Mouse (Mus musculus) heart, embryonic 13.5 days (tissue): ENCODE data around the gene Susd4. TPM values are rescaled to one million over a fixed set of nuclear protein-coding genes. Genes with fewer than 3 reads are reported as not detected.

Experiments used
- ATAC-seq: fragments of 200-750 bp; cut with Nextera tagmentation; 2 replicates; pipeline ENCODE4 v1.8.0; 2017; ENCODE audit warnings: moderate TSS enrichment; ENCODE audit not compliant: insufficient number of reproducible peaks, low FRiP score, low TSS enrichment; ENCODE audit errors: extremely low read depth
- H3K27ac ChIP-seq: fragments of 300-500 bp; sonication (generic); replicated peaks from 2 replicates; pipeline ENCODE4 v1.5.1; 2015; ENCODE audit warnings: moderate library complexity, mild to moderate bottlenecking, inconsistent platforms
- H3K27me3 ChIP-seq: fragments of 300-500 bp; sonication (generic); replicated peaks from 2 replicates; pipeline ENCODE4 v1.6.1; 2015; ENCODE audit warnings: mild to moderate bottlenecking, inconsistent platforms
- H3K36me3 ChIP-seq: fragments of 300-500 bp; sonication (generic); 2 replicates; pipeline ENCODE4 v1.6.1; 2015; ENCODE audit warnings: mild to moderate bottlenecking, inconsistent platforms
- H3K4me1 ChIP-seq: fragments of 300-500 bp; sonication (generic); 2 replicates; pipeline ENCODE4 v1.6.1; 2015; ENCODE audit warnings: inconsistent platforms
- H3K4me2 ChIP-seq: fragments of 300-500 bp; sonication (generic); 2 replicates; pipeline ENCODE4 v1.6.1; 2015; ENCODE audit warnings: inconsistent platforms, mild to moderate bottlenecking, moderate library complexity
- H3K4me3 ChIP-seq: fragments of 300-500 bp; sonication (generic); 2 replicates; pipeline ENCODE4 v1.5.1; 2015; ENCODE audit warnings: moderate library complexity, mild to moderate bottlenecking, inconsistent platforms
- H3K9ac ChIP-seq: fragments of 300-500 bp; sonication (generic); 2 replicates; pipeline ENCODE4 v1.6.1; 2015; ENCODE audit warnings: inconsistent platforms, mild to moderate bottlenecking, moderate library complexity
- H3K9me3 ChIP-seq: fragments of 300-500 bp; sonication (generic); 2 replicates; pipeline ENCODE4 v1.6.1; 2016; ENCODE audit warnings: inconsistent platforms
- WGBS: fragments of 180-500 bp; shearing (Covaris S2); methylation state at CpG from one replicate; pipeline ENCODE4 v1.1.7; 2015; ENCODE audit warnings: mixed read lengths; 5-methylcytosine and 5-hydroxymethylcytosine counted together
- polyA plus RNA-seq: library from polyadenylated mRNA; unstranded; fragments of >200 nt; fragmentation: Nextera tagmentation; extraction: Ambion mirVana; gene quantifications from 2 replicates; pipeline ENCODE4 v1.2.1, GENCODE M21; 2015

Susd4 gene
- polyA plus RNA-seq, 1 experiment from 2014 or later = 5.5 TPM

DNA sequence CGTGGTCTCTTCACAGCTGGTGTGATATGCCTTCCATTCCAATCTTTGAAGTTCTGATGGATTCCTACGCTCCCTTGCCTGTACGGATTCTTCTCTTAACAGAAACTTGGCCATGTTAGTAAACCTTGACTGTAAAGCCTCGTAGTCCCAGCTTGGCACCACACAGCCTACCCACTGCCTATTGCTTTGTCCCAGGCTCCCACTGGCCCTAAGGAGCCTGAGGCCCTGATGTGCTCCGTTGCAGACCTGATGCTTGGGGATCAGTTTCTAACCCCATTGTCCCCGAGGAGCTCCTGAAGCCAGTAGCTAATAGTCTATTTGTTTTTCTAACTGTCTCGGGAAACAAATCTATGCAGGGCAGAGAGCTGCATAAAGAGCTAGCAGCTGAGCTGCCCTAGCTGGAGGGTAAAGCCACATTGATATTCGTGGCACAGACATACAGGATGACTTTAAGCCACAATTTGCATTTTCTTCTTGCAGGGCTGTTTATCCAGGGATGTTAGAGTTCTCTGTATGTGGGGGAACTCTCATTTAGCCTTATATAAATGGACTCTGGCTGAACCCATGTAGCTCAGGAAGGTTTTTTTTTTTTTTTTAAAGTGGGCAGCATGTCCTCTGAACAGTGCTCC, 155.2 kb downstream of the Susd4 start:
- 57% methylated on average over 8 of the region's 8 CpGs for WGBS
- H3K4me3 ChIP-seq = no peak overlapping the region
- no peak overlapping the region for H3K4me2 ChIP-seq
- H3K27ac ChIP-seq = no peak overlapping the region
- no peaks in the 10 kb centered on the region for H3K36me3 ChIP-seq
- no peaks in the 10 kb centered on the region for H3K27me3 ChIP-seq
- no peaks in the 10 kb centered on the region for H3K9me3 ChIP-seq
- no peak for ATAC-seq
- 0 out of 2 replicates have a peak, but pooled peaks cover 5% of the 10 kb centered on the region for H3K4me1 ChIP-seq
- no peak overlapping the region for H3K9ac ChIP-seq

DNA sequence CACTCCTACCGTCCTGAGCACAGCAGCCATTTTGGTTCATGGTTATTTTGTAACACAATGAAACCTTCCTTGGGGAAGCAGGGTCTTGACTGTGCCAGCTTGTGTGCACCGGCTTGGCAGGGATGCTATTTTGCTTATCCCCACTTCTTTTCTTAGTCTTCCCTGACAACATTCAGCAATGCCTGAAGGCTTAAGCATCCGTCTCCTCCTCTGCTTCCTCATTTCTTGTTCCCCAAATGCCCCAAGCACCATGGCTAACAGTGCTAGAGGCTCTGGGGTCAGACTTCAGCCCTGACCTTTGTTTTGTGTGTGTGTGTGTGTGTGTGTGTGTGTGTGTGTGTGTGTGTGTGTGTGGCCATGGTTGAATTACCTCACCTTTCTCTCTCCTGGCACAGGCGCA, 159.2 kb downstream of the Susd4 start:
- Histone ChIP-seq H3K27me3 (no peaks in the 10 kb centered on the region), H3K9ac (no peak overlapping the region), H3K27ac (no peak overlapping the region), H3K36me3 (no peaks in the 10 kb centered on the region), H3K4me1 (peaks cover 11% of the 10 kb centered on the region; the same call in 1 of the 2 replicates), H3K4me3 (no peak overlapping the region), H3K4me2 (no peak overlapping the region), H3K9me3 (no peaks in the 10 kb centered on the region)
- 75% methylated on average over 4 of the region's 4 CpGs for WGBS
- ATAC-seq = no peak

DNA sequence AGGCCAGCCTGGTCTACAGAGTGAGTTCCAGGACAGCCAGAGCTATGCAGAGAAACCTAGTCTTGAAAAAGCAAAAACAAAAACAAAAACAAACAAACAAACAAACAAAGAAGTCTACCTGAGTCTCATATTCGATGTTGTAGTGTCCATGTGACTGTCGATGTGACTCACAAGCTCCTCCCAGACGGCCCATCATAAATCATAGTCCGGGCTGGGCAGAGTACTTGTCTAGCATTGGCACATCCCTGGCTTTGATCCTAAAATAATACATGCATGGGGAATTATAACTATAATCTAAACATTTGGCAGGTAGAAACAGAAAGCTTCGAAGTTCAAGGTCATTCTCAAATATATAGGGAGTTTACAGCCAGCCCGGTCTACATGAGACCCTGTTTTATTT, 162.8 kb downstream of the Susd4 start:
- H3K9ac ChIP-seq = no peak overlapping the region
- ATAC-seq = no peak
- no peak overlapping the region for H3K27ac ChIP-seq
- no peaks in the 10 kb centered on the region for H3K9me3 ChIP-seq
- no peak overlapping the region for H3K4me2 ChIP-seq
- H3K36me3 ChIP-seq = no peaks in the 10 kb centered on the region
- H3K27me3 ChIP-seq = no peaks in the 10 kb centered on the region
- peaks cover 5% of the 10 kb centered on the region; the same call in 1 of the 2 replicates for H3K4me1 ChIP-seq
- WGBS = 84% methylated on average over 6 of the region's 6 CpGs
- no peak overlapping the region for H3K4me3 ChIP-seq

DNA sequence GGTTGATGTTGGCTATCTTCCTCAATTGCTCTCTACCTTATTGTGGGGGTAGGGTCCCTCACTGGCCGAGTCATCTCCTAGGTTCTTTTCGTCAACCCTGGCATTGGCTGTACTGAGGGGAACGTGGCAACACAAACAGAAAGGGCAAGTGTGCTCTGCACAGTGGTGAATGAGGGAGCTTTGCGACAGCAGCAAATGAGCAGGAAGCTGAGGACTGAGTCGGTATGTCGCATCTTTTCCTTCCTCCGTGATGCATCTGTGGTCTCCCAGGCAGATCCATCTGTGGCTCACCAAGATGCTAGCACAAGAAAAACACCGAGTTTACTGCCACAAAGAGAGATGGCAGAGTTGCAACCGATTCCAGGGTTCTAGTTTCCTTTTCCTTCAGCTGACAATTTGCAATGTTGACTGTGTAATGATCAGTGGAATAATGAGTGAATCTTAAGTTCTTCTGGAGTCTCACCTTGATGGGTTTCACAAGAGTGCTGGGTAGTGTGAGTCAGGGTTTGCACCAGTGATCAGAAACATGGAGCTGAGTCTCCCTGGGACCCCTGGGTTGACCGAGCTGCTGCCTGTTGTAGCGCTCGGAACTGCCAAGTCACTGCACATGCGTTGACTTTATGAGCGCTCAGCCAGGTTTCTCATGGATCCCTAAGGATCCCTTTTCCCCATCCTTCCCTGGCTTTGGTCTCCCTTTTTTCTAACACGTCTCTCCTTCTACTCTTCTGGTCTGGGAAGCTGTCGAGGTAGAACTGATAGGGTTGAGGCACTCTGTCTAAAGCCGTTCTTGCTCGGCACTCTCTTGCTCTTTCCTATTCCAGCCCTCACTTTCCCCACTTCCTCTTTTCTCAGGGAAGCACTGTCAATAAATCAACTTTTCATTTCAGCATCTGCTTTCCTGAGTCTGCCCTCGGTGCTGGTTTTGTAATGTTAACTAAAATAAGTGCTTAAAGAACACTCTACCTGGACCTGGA, 164.5 kb downstream of the Susd4 start:
- WGBS = 70% methylated on average over 19 of the region's 19 CpGs
- no peak overlapping the region for H3K4me3 ChIP-seq
- H3K4me2 ChIP-seq = no peak overlapping the region
- H3K4me1 ChIP-seq = peaks cover 5% of the 10 kb centered on the region; the same call in 1 of the 2 replicates
- no peak overlapping the region for H3K27ac ChIP-seq
- H3K9ac ChIP-seq = no peak overlapping the region
- no peaks in the 10 kb centered on the region for H3K36me3 ChIP-seq
- ATAC-seq = no peak
- H3K9me3 ChIP-seq = peaks cover 3% of the 10 kb centered on the region; the same call in 1 of the 2 replicates
- no peaks in the 10 kb centered on the region for H3K27me3 ChIP-seq

DNA sequence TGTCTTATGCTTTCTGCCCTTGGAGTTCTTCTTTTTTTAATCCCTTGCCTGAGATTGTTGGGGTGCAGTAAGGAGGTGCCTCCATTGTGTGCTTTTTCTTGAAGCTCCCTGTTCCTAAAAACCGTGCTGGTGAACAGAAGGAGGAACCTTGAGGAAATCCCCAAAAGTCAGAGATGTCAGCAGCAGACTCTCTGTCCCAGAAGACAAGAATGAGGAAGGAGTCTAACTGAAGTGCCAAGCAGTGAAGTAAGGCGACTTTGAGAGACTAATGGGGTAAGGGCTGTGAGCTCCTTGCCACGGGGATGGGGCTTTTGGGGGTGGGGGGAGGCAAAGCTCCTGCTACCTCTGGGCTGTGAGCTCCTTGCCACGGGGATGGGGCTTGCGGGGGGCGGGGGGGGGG, 171.8 kb downstream of the Susd4 start:
- no peak for ATAC-seq
- H3K4me1 ChIP-seq = no peaks in the 10 kb centered on the region
- WGBS = 37% methylated on average over 6 of the region's 6 CpGs
- peaks cover 4% of the 10 kb centered on the region; the same call in 1 of the 2 replicates for H3K9me3 ChIP-seq
- H3K4me3 ChIP-seq = no peak overlapping the region
- H3K36me3 ChIP-seq = no peaks in the 10 kb centered on the region
- H3K27ac ChIP-seq = no peak overlapping the region
- no peak overlapping the region for H3K9ac ChIP-seq
- no peak overlapping the region for H3K4me2 ChIP-seq
- H3K27me3 ChIP-seq = no peaks in the 10 kb centered on the region

DNA sequence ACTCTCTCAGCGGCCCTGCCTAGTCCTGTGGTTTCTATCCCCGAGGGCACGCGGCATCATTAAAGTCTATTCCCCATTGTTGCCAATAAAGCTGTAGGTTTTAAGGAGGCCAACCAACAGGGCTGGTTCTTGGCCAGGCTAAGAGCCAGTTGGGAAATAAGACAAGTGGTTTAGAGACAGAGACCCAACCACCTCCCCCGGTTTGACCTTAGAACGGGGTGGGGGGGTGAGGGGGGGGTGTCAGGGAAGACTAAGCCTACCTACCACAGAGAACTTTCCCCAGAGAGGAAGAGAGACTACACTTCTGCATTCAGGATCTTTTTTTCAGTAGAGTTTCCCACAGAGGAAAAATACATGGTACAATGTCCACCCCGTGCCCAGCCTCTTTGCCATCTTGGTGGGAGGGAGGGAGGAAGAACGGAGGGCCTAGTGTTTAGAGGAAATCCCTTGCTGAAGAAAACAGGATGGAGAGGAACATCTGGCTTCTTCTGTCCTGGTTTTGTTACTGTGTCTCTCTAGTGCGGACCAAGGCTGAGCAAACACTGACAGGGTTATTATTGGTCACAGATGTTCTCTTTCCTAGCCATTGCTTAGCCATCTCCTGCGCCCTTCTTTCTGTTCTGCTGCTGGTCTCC, 173.9 kb downstream of the Susd4 start:
- WGBS = 67% methylated on average over 10 of the region's 10 CpGs
- no peak for ATAC-seq
- H3K4me1 ChIP-seq = no peaks in the 10 kb centered on the region
- no peak overlapping the region for H3K4me2 ChIP-seq
- peaks cover 4% of the 10 kb centered on the region; the same call in 1 of the 2 replicates for H3K9me3 ChIP-seq
- no peaks in the 10 kb centered on the region for H3K36me3 ChIP-seq
- H3K4me3 ChIP-seq = no peak overlapping the region
- H3K27me3 ChIP-seq = no peaks in the 10 kb centered on the region
- H3K9ac ChIP-seq = no peak overlapping the region
- H3K27ac ChIP-seq = no peak overlapping the region

DNA sequence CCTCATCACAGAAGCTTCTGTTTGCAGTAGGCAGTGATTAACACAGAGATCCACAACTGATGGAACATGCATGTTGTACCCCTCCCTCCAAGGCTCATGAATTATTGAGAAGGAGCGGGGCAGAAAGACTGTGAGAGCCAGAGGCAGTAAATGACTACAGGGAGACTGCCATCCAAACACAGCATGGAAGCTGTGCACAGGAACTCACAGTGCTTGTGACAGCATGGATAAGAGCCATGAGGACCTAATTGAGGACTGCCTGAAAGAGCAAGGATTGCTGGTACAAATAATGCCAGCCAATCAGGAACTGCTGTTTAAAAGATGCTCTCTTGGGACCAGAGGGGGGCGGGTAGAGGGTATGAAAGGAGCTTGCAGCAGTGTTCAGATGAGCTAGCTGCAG, 178.3 kb downstream of the Susd4 start:
- Histone ChIP-seq H3K27ac (no peak overlapping the region), H3K36me3 (no peaks in the 10 kb centered on the region), H3K9ac (no peak overlapping the region), H3K9me3 (no peaks in the 10 kb centered on the region), H3K4me3 (no peak overlapping the region), H3K4me1 (no peaks in the 10 kb centered on the region), H3K4me2 (no peak overlapping the region), H3K27me3 (no peaks in the 10 kb centered on the region)
- no peak for ATAC-seq
- 95% methylated on average over 2 of the region's 2 CpGs for WGBS

DNA sequence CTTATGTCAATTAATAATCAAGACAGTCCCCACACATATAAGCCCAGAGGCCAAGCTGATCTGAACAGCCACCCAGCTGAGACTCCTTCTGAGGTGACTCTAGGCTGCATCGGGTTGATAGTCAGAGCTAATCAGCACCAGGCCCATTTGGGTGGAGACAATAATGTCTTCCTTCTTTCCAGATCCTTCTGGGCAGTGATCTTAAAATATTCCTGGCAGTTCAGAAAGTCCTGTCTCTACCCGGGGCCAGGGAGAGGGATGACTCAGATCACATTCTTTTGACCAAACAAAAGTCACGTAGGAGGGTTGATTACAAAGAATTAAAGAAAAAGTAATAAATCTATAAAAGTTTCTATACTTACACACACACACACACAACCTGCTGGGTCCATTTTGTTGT, 180.3 kb downstream of the Susd4 start:
- ATAC-seq = no peak

DNA sequence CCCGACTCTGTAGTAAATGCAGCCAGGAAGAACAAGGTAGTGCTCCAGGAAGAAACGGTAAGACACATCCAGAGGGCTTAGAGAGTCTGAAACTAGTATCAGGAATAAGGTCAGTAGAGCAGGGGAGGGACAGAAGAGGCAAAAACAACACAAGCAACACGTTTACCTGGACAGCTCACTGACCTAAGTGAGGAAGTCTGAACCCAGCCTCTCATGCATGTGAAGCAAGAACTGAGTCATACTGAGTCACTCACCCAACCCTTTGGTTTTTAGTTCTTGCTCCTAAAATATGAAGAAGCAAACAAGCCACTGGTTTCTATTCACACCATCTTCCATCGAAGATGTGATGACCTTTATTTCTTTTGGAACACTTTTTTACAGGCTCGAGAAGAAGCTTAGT, 181.0 kb downstream of the Susd4 start:
- no peak overlapping the region for H3K4me2 ChIP-seq
- H3K4me1 ChIP-seq = no peaks in the 10 kb centered on the region
- no peak overlapping the region for H3K27ac ChIP-seq
- no peak for ATAC-seq
- no peaks in the 10 kb centered on the region for H3K27me3 ChIP-seq
- H3K4me3 ChIP-seq = no peak overlapping the region
- H3K9ac ChIP-seq = no peak overlapping the region
- 60% methylated on average over 5 of the region's 5 CpGs for WGBS
- no peaks in the 10 kb centered on the region for H3K36me3 ChIP-seq
- H3K9me3 ChIP-seq = no peaks in the 10 kb centered on the region

More for the DNA sequence above, 180.3 kb downstream of the Susd4 start:
- Histone ChIP-seq H3K4me1 (no peaks in the 10 kb centered on the region), H3K9ac (no peak overlapping the region), H3K9me3 (no peaks in the 10 kb centered on the region), H3K36me3 (no peaks in the 10 kb centered on the region), H3K27me3 (no peaks in the 10 kb centered on the region), H3K27ac (no peak overlapping the region), H3K4me2 (no peak overlapping the region), H3K4me3 (no peak overlapping the region)
- 70% methylated on average over 3 of the region's 3 CpGs for WGBS

DNA sequence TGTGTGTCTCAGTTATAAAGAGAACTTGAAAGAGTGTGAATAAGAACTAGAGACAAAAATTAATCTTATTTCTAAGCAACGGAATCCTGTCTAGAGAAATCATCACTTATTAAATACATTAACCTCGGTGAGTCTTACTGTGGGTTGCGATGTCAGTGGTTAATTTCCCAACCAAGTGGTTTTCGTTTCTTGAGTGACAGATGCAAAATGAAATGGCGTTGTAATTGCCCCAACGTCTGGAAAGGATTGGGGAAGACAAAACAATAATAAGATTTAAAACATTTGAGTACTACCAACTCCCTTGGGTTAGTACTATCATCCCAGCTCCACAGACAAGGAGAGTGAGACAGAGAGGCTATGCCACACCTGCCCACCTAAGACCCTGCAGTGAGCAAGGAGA, 181.9 kb downstream of the Susd4 start:
- H3K27me3 ChIP-seq = no peaks in the 10 kb centered on the region
- H3K4me1 ChIP-seq = no peaks in the 10 kb centered on the region
- H3K9ac ChIP-seq = no peak overlapping the region
- no peak overlapping the region for H3K4me2 ChIP-seq
- ATAC-seq = no peak
- no peaks in the 10 kb centered on the region for H3K9me3 ChIP-seq
- no peak overlapping the region for H3K27ac ChIP-seq
- no peaks in the 10 kb centered on the region for H3K36me3 ChIP-seq
- no peak overlapping the region for H3K4me3 ChIP-seq
- WGBS = 84% methylated on average over 6 of the region's 6 CpGs
